Mouse (Mus musculus) MEL-GATA-1-ER (cell line): Measurements from ENCODE around the gene Sbno2.
"Not testable (repeated sequence)": the region's sequence is repeated elsewhere in the genome, so short reads cannot be mapped to it uniquely, and the experiment has no call there.

Experiments used
- DNase-seq: peaks from one replicate; pipeline ENCODE4 v3.0.0-alpha.2; 2012; ENCODE audit warnings: low read depth; ENCODE audit errors: extremely low read depth

The Sbno2 gene

DNA sequence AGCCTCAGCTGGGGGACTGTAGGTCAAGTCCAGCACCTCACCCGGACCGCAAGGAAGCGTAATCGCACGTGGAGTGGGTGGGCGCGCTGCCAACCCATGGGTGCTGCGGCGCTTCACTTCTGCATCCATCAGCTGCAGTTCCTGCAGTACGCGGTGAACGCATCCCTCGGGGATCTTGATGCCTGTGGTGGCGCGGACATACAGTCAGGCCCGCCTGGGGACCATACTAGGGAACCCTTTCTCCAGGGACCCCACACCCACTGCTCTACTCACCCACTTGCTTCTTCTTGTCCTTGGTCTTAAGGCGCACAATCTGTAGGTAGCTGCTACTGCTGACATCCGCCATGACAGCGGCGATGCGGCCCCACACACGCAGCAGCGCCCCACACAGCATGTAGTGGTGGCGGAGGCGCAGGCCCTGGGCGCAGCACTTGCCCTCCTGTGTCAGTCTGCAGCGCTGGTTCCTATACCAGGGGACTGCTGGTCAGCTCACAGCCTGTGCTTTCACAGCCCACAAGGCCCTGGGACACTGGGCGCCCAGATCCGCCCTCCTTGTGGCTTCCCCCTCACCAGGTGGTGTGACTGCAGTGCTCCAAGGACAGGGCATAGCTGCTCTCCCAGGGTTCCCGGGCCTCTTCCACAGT, 47.6 kb downstream of the Sbno2 start:
- DNase-seq = no peak

DNA sequence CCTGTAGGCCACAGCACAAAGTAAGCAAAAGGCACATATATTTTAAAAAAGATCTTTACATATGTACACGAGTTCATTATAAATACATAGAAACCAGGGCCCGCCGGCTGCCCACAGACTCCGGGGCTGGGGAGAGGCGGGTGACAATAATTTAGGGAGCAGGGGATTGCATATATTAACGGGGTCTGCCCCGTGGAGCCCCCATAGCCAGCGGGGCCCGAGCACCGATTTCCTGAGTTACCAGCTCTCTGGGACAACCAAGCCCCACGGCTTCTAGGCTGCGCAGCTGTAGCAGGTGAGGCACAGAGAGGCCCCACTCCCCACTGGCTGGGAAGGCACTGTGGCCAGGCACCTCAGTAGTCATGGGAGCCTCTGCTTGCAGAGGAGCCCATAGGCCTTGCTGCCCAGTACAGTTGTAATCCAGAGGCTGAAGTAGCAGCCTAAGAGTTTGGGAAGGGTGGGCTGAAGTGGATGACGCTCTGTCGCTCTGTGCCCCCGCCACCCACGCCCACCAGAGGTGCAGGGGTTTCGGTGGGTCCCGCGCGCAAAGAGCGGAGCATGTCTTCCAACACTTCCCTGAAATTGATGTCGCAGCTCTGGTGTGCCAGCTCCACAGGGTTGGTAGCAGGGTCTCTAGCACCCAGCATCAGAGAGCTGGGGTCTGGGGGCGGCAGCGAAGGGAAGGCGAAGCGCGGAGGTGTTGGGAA, 48.2 kb downstream of the Sbno2 start:
- DNase-seq = no peak

GRCm38 (mm10) chr10:80056506-80056905, 48.9 kb downstream of the Sbno2 start:
- DNase-seq = no peak

- no peak for DNase-seq
Measured at GRCm38 (mm10) chr10:80055891-80056290, 49.5 kb downstream of the Sbno2 start.

GRCm38 (mm10) chr10:80055364-80055763, 50.0 kb downstream of the Sbno2 start:
- DNase-seq = no peak

DNA sequence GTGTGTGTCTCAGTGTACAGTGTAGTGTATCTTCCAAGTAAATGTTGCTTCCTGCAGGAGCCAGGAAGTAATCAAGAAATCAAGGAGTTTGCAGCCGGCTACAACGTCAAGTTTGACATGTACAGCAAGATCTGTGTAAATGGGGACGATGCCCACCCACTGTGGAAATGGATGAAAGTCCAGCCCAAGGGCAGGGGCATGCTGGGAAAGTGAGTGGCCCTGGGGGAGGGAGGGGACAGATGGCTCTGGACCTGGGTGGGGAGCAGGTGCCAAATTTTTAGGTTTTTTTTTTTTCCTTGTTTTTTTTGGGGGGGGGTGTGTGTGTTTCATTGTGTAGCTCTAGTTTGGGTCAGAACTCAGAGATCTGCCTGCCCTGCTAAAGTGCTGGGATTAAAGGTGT, 50.5 kb downstream of the Sbno2 start:
- DNase-seq = not testable (repeated sequence)

DNA sequence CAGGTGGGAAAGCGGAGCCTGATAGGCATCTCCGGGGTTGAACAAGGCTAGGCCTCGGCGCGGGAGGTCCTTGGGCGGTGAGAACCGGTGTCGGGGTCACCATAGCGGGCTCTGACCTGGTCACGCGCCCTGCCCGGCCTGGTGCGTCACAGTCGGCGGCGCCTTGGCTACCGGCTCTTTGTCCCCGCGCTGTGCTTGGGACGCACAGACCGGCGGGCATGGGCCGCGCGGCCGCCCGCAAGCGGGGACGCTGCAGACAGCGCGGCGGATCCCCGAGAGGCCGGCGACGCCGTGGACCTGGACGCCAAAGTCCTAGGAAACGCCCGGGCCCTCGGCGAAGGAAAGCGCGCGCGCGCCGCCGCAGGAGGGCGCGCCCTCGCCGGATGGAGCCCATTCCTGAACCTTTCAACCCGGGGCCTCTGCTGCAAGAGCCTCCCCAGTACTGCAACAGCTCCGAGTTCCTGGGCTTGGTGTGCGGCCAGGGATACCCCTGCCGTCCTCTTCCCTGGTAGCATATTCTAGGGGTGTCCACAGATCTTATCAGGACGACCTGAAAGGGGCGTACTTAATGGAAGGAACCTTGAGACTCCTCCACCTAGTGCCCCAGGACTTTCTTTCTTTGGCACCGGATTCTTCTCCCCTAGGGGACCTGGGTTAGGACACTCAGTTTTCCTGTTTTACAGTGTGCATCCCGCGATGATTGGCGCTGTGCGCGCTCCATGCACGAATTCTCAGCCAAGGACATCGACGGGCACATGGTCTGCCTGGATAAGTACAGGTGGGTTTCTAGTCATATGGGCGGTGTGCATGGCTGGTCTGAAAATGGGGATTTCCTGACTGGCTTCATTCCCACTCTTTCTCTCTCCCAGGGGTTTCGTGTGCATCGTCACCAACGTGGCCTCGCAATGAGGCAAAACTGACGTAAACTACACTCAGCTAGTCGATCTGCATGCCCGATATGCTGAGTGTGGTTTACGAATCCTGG, 51.2 kb downstream of the Sbno2 start:
- DNase-seq = no peak

DNA sequence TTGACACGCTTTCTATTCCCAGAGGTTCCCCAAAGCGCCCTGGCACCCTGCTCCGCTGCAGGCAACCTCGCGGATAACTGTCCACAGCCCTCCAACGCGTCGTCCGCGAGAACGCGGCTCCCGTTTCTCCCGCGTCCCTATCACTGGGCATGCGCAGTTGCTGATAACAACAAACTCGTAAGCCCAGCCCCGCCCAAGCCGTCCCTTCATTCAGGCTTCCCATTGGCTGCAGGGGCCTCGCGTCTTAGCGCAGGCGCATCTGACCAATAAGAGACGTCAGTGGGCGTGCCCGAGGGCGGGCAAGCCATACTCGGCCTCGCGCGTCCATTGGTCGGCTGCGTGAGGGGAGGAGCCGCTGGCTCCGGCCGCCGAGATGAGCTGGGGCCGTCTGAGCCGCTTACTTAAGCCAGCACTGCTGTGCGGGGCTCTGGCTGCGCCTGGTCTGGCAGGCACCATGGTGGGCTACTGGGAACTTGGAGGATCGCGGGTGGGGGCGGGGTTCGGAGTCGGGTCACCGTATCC, 52.1 kb downstream of the Sbno2 start:
- DNase-seq = peak; percentile 96

DNA sequence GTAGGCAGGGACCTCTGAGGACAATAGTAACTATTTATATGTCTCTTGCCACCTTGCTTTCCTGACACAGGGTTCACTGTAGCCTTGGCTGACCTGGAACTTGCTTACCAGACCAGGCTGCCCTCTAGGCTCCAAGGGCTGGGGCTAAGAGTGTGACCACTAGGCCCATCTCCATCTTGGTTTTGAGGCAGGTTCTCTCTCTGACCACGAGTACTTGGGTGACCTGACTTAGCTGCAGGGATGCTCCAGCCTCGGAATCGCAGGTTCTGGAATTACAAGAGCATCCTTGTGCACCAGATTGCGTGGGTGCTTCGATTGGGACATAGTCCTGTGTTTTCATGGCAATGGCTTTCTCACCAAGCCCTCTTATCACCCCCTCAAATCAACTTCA, 53.0 kb downstream of the Sbno2 start:
- no peak for DNase-seq

- no peak for DNase-seq
Measured at GRCm38 (mm10) chr10:80051618-80052373, 53.6 kb downstream of the Sbno2 start.

DNA sequence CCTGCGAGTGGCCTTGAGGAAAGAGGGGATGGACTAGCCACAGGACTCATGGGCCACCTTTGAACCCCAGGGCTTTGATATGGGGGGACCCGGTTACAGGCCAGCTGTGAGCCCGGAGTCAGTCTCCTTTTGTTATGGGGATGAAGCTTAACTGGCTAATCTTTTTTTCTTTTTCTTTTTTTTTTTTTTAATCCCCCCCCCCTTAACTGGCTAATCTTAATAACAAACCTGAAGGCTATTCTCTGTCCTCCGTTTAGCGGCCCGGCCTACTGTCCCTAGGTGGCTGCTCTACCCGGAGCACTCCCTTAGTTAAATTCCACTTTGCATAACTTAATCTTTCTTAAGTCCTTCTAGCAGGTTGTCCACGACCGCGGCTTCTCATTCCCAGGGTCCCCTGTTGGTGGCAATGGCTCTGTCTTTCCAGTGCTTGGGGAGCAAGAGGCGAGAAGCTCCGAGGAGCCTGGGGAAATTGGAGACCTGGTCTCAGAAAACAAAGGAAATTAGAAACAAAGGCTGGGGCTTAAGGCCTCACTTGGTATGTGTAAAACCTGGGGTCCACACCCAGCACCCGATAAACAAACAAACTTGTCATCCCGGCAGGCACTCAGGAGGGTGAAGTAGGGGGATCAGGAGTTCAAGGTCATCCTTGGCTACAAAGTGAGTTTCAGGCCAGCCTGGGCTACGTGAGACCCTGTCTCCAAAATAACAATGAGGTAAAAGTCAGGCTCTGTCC, 54.3 kb downstream of the Sbno2 start:
- DNase-seq = no peak

GRCm38 (mm10) chr10:80050244-80050643, 55.1 kb downstream of the Sbno2 start:
- no peak for DNase-seq

GRCm38 (mm10) chr10:80048834-80049233, 56.5 kb downstream of the Sbno2 start:
- no peak for DNase-seq

- no peak for DNase-seq
Measured at GRCm38 (mm10) chr10:80048396-80048795, 57.0 kb downstream of the Sbno2 start.

GRCm38 (mm10) chr10:80047041-80047565, 58.3 kb downstream of the Sbno2 start, which contains the start of gene Gpx4:
TSS of gene Gpx4 (plus strand) at chr10:80047166.
- DNase-seq = no peak

- no peak for DNase-seq
Measured at GRCm38 (mm10) chr10:80045766-80046165, 59.6 kb downstream of the Sbno2 start.

- not testable (repeated sequence) for DNase-seq
Measured at GRCm38 (mm10) chr10:80045364-80045763, 60.0 kb downstream of the Sbno2 start.

- no peak for DNase-seq
Measured at GRCm38 (mm10) chr10:80044087-80044486, 61.3 kb downstream of the Sbno2 start.

GRCm38 (mm10) chr10:80041409-80042060, 63.8 kb downstream of the Sbno2 start:
- not testable (repeated sequence) for DNase-seq
